Mouse (Mus musculus) cortical plate, adult 2 months (tissue): ENCODE data around the gene Slc25a5.

Experiments used
- CTCF ChIP-seq: fragments of 200-500 bp; IDR thresholded peaks from 2 replicates; pipeline ENCODE4 v1.5.1; 2011; ENCODE audit warnings: mild to moderate bottlenecking, control low read depth, low read length; ENCODE audit not compliant: insufficient read depth; ENCODE audit errors: extremely low read depth
- POLR2A ChIP-seq: fragments of 200-500 bp; IDR thresholded peaks from 2 replicates; pipeline ENCODE4 v1.6.1; 2011; ENCODE audit warnings: mild to moderate bottlenecking, low read length, control low read depth; ENCODE audit not compliant: insufficient read depth; ENCODE audit errors: extremely low read depth

GRCm38 (mm10) chrX:36815439-36815838 is 20.0 kb downstream of the Slc25a5 start:
- no peak for TF ChIP-seq POLR2A
- TF ChIP-seq CTCF: no peak
